Mouse (Mus musculus) ovary, adult 10 weeks (tissue): ENCODE results near the gene Fbxo21. TPM values are rescaled to one million over a fixed set of nuclear protein-coding genes. Genes with fewer than 3 reads are reported as not detected.

Experiments used
- polyA plus RNA-seq: library from polyadenylated mRNA; stranded (reverse); fragments of 350-450 nt; fragmentation: Illumina TruSeq; extraction: RNeasy Lipid Tissue Mini Kit (QIAGEN cat#74804); gene quantifications from one replicate; pipeline ENCODE4 v1.2.3, GENCODE M21; 2014

Gene Fbxo21
- 40.3 TPM for polyA plus RNA-seq

GRCm38 (mm10) chr5:117976657-117977500 lies at the start of gene Fbxo21:
Fbxo21 (plus strand) TSS chr5:117976730.

DNA sequence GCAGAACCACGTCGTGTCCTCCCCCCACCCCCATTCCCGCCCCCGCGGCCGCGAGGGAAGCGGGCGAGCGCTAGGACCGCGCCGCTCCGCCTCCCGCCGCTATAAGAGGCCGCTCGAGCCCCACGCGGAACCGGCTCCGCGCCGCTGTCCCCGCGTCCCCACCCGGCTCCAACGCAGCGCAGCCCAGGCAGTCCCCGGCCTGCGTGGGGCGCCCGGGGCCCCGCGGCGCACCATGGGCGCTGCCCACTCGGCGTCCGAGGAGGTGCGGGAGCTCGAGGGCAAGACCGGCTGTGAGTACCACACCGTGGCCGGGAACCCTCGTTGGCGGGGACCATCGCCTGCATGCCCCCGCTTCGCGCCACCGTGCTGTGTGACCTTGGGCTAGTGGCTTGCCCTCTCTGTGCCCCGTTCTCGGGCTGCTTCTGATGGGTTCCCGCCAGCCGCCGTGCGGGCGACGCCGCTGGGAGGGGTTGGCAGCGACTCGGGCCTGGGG lies 51.2 kb downstream of the Fbxo21 start, which contains the start of gene Tesc:
TSS of gene Tesc (plus strand) at position 46 of the 493 bp plus-strand sequence.

Other genes starting within 250 kb of the Fbxo21 start
- 0.31 TPM for gene Nos1, start 195.7 kb upstream of the Fbxo21 start, polyA plus RNA-seq
- gene Tesc, start 51.0 kb downstream of the Fbxo21 start, polyA plus RNA-seq: not detected
- 1.3 TPM for gene Fbxw8, start 178.7 kb downstream of the Fbxo21 start, polyA plus RNA-seq
- 0.11 TPM for gene Hrk, start 187.9 kb downstream of the Fbxo21 start, polyA plus RNA-seq